Mouse (Mus musculus) E14TG2a.4 (cell line): Measurements from ENCODE around the gene Cln3.
A peak's percentile ranks its signal among the peaks of the same experiment; 100 is the strongest.

Experiments used
- H3K27me3 ChIP-seq: 2 replicates; pipeline ENCODE4 v1.6.1; 2014; ENCODE audit warnings: low read length, control low read depth; ENCODE audit not compliant: insufficient read depth
- H3K36me3 ChIP-seq: 2 replicates; pipeline ENCODE4 v1.6.1; 2014; ENCODE audit warnings: low read length, control low read depth; ENCODE audit not compliant: insufficient read depth
- H3K4me1 ChIP-seq: replicated peaks from 2 replicates; pipeline ENCODE4 v1.6.1; 2014; ENCODE audit warnings: low read depth, low read length, control low read depth
- H3K4me3 ChIP-seq: replicated peaks from 2 replicates; pipeline ENCODE4 v1.5.1; 2014; ENCODE audit warnings: mild to moderate bottlenecking, low read length
- H3K9me3 ChIP-seq: 2 replicates; pipeline ENCODE4 v1.6.1; 2014; ENCODE audit warnings: low read length, control low read depth
- CTCF ChIP-seq: conservative IDR thresholded peaks from 2 replicates; pipeline ENCODE4 v1.5.1; 2014; ENCODE audit warnings: low read length
- NANOG ChIP-seq: IDR thresholded peaks from 2 replicates; pipeline ENCODE4 v1.6.1; 2014; ENCODE audit warnings: borderline replicate concordance, low read length, mixed read lengths
- POU5F1 ChIP-seq: IDR thresholded peaks from 2 replicates; pipeline ENCODE4 v1.6.1; 2014; ENCODE audit warnings: low read length, borderline replicate concordance

The Cln3 gene

DNA sequence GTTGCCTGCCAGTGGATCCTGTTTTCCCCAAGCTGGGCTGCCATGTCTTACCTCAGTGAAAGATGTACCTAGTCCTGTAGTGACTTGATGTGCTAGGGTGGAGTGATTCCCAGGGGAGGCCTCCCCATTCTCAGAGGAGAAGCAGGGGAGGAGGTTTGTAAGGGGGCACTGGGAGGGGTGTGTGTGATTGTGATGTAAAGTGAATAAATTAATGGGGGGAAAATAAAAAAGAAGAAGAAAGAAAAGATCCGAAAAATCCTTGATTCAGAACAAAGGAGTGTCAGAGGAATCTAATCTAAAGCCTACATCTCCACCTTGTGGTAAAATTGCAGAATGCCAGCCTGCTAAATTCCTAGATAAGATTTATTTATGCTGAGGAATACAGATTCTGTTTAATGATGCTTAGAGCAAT is 57.4 kb downstream of the Cln3 start:
- H3K4me3 ChIP-seq, result no peak overlapping the region
- peaks cover 3% of the 10 kb centered on the region; the same call in 1 of the 2 replicates for H3K4me1 ChIP-seq
- TF ChIP-seq CTCF (peak; percentile 97), POU5F1 (no peak)
- H3K36me3 ChIP-seq, result no peaks in the 10 kb centered on the region
- no peaks in the 10 kb centered on the region for H3K9me3 ChIP-seq
- no peaks in the 10 kb centered on the region for H3K27me3 ChIP-seq

DNA sequence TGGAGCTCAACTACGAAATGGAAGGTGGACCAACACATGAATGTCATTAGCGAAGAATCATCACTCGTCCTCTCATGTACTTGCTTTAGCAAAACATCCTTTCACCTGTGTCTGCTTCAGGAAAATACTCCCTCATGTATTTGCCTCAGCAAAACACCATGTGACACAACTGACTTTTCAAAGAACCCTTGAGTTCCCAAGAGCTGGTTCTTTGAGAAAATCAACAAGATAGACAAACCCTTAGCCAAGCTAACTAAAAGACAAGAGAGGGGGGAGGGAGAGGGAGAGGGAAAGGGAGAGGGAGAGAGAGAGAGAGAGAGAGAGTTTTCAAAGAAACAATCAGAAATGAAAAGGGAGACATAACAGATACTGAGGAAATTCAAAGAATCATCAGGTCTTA is 62.3 kb downstream of the Cln3 start:
- no peaks in the 10 kb centered on the region for H3K9me3 ChIP-seq
- H3K36me3 ChIP-seq, result no peaks in the 10 kb centered on the region
- H3K4me3 ChIP-seq, result no peak overlapping the region
- TF ChIP-seq POU5F1 (no peak), NANOG (no peak), CTCF (no peak)
- H3K27me3 ChIP-seq, result no peaks in the 10 kb centered on the region
- peaks cover 15% of the 10 kb centered on the region for H3K4me1 ChIP-seq
